Mouse (Mus musculus) liver, postnatal 0 days (tissue): Measurements from ENCODE around the gene Cd160.

Source experiments
- CTCF ChIP-seq: sonication (generic); IDR thresholded peaks from 2 replicates; pipeline ENCODE4 v1.5.1; 2016; ENCODE audit warnings: antibody characterized with exemption, low read depth
- EP300 ChIP-seq: IDR thresholded peaks from 2 replicates; pipeline ENCODE4 v1.6.1; 2016; ENCODE audit warnings: antibody characterized with exemption, low read depth, mild to moderate bottlenecking

DNA sequence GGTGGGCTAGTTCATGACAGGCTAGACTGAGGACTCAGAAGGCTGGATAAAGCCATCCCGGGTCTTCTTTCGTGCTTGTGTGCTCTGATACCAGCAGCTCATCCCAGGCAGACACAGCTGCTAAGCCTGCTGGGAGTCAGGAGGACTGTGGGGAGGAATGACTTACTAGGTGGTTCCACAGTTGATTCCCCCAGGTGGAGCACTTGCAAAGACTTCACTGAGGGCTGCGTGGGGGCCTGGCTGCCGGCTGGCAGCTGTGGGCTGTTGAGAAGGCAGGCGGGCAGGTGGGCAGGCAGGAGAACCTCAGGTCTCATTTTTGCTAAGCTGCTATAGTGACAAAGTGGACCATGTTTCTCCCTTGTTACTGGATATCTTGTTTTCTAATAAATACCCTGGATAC is 31.3 kb upstream of the Cd160 start:
- no peak for TF ChIP-seq CTCF
- no peak for TF ChIP-seq EP300
